Mouse (Mus musculus) forebrain, embryonic 14.5 days (tissue): ENCODE results near the gene Chsy1. TPM values are rescaled to one million over a fixed set of nuclear protein-coding genes. Genes with fewer than 3 reads are reported as not detected.

Experiments
- polyA plus RNA-seq: library from polyadenylated mRNA; unstranded; fragments of >200 nt; fragmentation: Nextera tagmentation; extraction: Ambion mirVana; gene quantifications from 2 replicates; pipeline ENCODE4 v1.2.1, GENCODE M21; 2014

Chsy1 gene
- polyA plus RNA-seq, 1 experiment from 2014 or later = 17.8 TPM

Other genes with a start within 250 kb of the Chsy1 start
- 0.96 and 1.4 TPM in 2 replicates for gene Pcsk6, start 247.8 kb upstream of the Chsy1 start, polyA plus RNA-seq
- gene Gm45213, start 65.9 kb upstream of the Chsy1 start, polyA plus RNA-seq = not detected in 2 replicates
- 151 and 157 TPM in 2 replicates for gene Snrpa1, start 50.5 kb upstream of the Chsy1 start, polyA plus RNA-seq
- gene Selenos, start 29.9 kb upstream of the Chsy1 start, polyA plus RNA-seq = 78.6 and 78.8 TPM in 2 replicates